Mouse (Mus musculus) intestine, postnatal 0 days (tissue): ENCODE data around the gene Stam. TPM values are rescaled to one million over a fixed set of nuclear protein-coding genes. Genes with fewer than 3 reads are reported as not detected.

Experiments
- ATAC-seq: fragments of 200-750 bp; cut with Nextera tagmentation; 2 replicates; pipeline ENCODE4 v1.8.0; 2017; ENCODE audit warnings: mild to moderate bottlenecking, moderate TSS enrichment, moderate library complexity
- H3K27ac ChIP-seq: fragments of 300-500 bp; sonication (generic); 2 replicates; pipeline ENCODE4 v1.5.1; 2014; ENCODE audit warnings: mild to moderate bottlenecking, low read depth, low read length, moderate library complexity
- H3K27me3 ChIP-seq: fragments of 300-500 bp; sonication (generic); replicated peaks from 2 replicates; pipeline ENCODE4 v1.6.1; 2014; ENCODE audit warnings: low read length, mixed read lengths; ENCODE audit not compliant: control insufficient read depth, insufficient read depth
- H3K36me3 ChIP-seq: fragments of 300-500 bp; sonication (generic); 2 replicates; pipeline ENCODE4 v1.6.1; 2014; ENCODE audit warnings: mild to moderate bottlenecking, moderate library complexity; ENCODE audit not compliant: control insufficient read depth, insufficient read depth
- H3K4me1 ChIP-seq: fragments of 300-500 bp; sonication (generic); replicated peaks from 2 replicates; pipeline ENCODE4 v1.6.1; 2014; ENCODE audit warnings: antibody characterized with exemption, low read length, mixed read lengths; ENCODE audit not compliant: control insufficient read depth, insufficient read depth
- H3K4me2 ChIP-seq: fragments of 300-500 bp; sonication (generic); replicated peaks from 2 replicates; pipeline ENCODE4 v1.6.1; 2014; ENCODE audit warnings: low read depth, mild to moderate bottlenecking, moderate library complexity
- H3K4me3 ChIP-seq: fragments of 300-500 bp; sonication (generic); 2 replicates; pipeline ENCODE4 v1.5.1; 2014; ENCODE audit warnings: low read depth, low read length
- H3K9ac ChIP-seq: fragments of 300-500 bp; sonication (generic); 2 replicates; pipeline ENCODE4 v1.6.1; 2014; ENCODE audit warnings: mild to moderate bottlenecking, low read depth, low read length
- H3K9me3 ChIP-seq: fragments of 300-500 bp; sonication (generic); 2 replicates; pipeline ENCODE4 v1.6.1; 2016; ENCODE audit warnings: mixed run types; ENCODE audit not compliant: control insufficient read depth
- CTCF ChIP-seq: sonication (generic); IDR thresholded peaks from 2 replicates; pipeline ENCODE4 v1.5.1; 2016; ENCODE audit warnings: low read depth, mild to moderate bottlenecking, control low read depth, antibody characterized with exemption, moderate library complexity
- WGBS: fragments of 180-500 bp; shearing (Covaris S2); extraction: QIAGEN DNeasy Blood & Tissue Kit; methylation state at CpG from one replicate; pipeline ENCODE4 v1.1.7; 2014; 5-methylcytosine and 5-hydroxymethylcytosine counted together
- polyA plus RNA-seq: library from polyadenylated mRNA; unstranded; fragments of >200 nt; fragmentation: Nextera tagmentation; extraction: Ambion mirVana; gene quantifications from 2 replicates; pipeline ENCODE4 v1.2.1, GENCODE M21; 2015

Stam gene
- polyA plus RNA-seq, 1 experiment from 2014 or later, result 21.8 TPM

- no peak for ATAC-seq
These were observed 20.3 kb upstream of the Stam start for GRCm38 (mm10) chr2:14053618-14054017.

GRCm38 (mm10) chr2:14054163-14054562 lies 19.7 kb upstream of the Stam start:
- ATAC-seq, result no peak
- whole genome bisulfite sequencing, result 73% methylated on average over 3 of the region's 3 CpGs
- no peak overlapping the region for H3K27ac ChIP-seq
- no peaks in the 10 kb centered on the region for H3K9me3 ChIP-seq
- no peaks in the 10 kb centered on the region for H3K4me1 ChIP-seq
- H3K36me3 ChIP-seq, result no peaks in the 10 kb centered on the region
- H3K9ac ChIP-seq, result no peak overlapping the region
- no peak overlapping the region for H3K4me3 ChIP-seq
- no peaks in the 10 kb centered on the region for H3K27me3 ChIP-seq
- no peak for TF ChIP-seq CTCF
- peak overlapping the region; percentile 89; the same call in 1 of the 2 replicates for H3K4me2 ChIP-seq

More at GRCm38 (mm10) chr2:14053618-14054017, 20.3 kb upstream of the Stam start:
- 77% methylated on average over 3 of the region's 3 CpGs for WGBS
- Histone ChIP-seq H3K27me3 (no peaks in the 10 kb centered on the region), H3K9me3 (no peaks in the 10 kb centered on the region), H3K36me3 (no peaks in the 10 kb centered on the region), H3K4me2 (no peak overlapping the region), H3K4me1 (no peaks in the 10 kb centered on the region), H3K27ac (no peak overlapping the region), H3K4me3 (no peak overlapping the region), H3K9ac (no peak overlapping the region)
- no peak for TF ChIP-seq CTCF

- Histone ChIP-seq H3K4me3 (peak overlapping the region; percentile 96), H3K27me3 (no peaks in the 10 kb centered on the region), H3K36me3 (no peaks in the 10 kb centered on the region), H3K4me1 (no peaks in the 10 kb centered on the region), H3K4me2 (peak overlapping the region; percentile 89), H3K9ac (peak overlapping the region; percentile 79), H3K9me3 (no peaks in the 10 kb centered on the region), H3K27ac (peak overlapping the region; percentile 66; the same call in 1 of the 2 replicates)
- WGBS, result 10% methylated on average over 6 of the region's 6 CpGs
- no peak for ATAC-seq
- no peak for TF ChIP-seq CTCF
These were observed 19.2 kb upstream of the Stam start for GRCm38 (mm10) chr2:14054716-14055115.

GRCm38 (mm10) chr2:14055168-14055565 lies 18.7 kb upstream of the Stam start:
- Histone ChIP-seq H3K4me1 (no peaks in the 10 kb centered on the region), H3K27ac (peak overlapping the region; percentile 66), H3K4me3 (peak overlapping the region; percentile 96), H3K27me3 (no peaks in the 10 kb centered on the region), H3K4me2 (peak overlapping the region; percentile 89), H3K36me3 (no peaks in the 10 kb centered on the region), H3K9ac (peak overlapping the region; percentile 79), H3K9me3 (no peaks in the 10 kb centered on the region)
- peak; percentile 82 for ATAC-seq
- no peak for TF ChIP-seq CTCF
- WGBS, result under 1% methylated on average over 38 of the region's 58 CpGs

- no peaks in the 10 kb centered on the region for H3K4me1 ChIP-seq
- H3K36me3 ChIP-seq, result no peaks in the 10 kb centered on the region
- peak within 1 kb of the TSS; percentile 66 for H3K27ac ChIP-seq
- H3K27me3 ChIP-seq, result no peaks in the 10 kb centered on the region
- no peaks in the 10 kb centered on the region for H3K9me3 ChIP-seq
- TF ChIP-seq CTCF, result no peak
- peak within 1 kb of the TSS; percentile 89 for H3K4me2 ChIP-seq
- peak within 1 kb of the TSS; percentile 79 for H3K9ac ChIP-seq
- peak; percentile 75 for ATAC-seq
- H3K4me3 ChIP-seq, result peak within 1 kb of the TSS; percentile 96
- 1% methylated on average over 87 of the region's 101 CpGs for WGBS
These were observed 18.1 kb upstream of the Stam start, which contains the start of gene Hacd1 for GRCm38 (mm10) chr2:14055566-14056331. Gene Hacd1, minus strand, starts transcription at chr2:14056135.

- no peak overlapping the region for H3K9ac ChIP-seq
- 27% methylated on average over 2 of the region's 2 CpGs for WGBS
- H3K4me2 ChIP-seq, result no peak overlapping the region
- no peaks in the 10 kb centered on the region for H3K36me3 ChIP-seq
- no peaks in the 10 kb centered on the region for H3K27me3 ChIP-seq
- no peak overlapping the region for H3K4me3 ChIP-seq
- H3K9me3 ChIP-seq, result no peaks in the 10 kb centered on the region
- TF ChIP-seq CTCF, result no peak
- ATAC-seq, result peak; percentile 71
- no peaks in the 10 kb centered on the region for H3K4me1 ChIP-seq
- no peak overlapping the region for H3K27ac ChIP-seq
These were observed 7.9 kb upstream of the Stam start for GRCm38 (mm10) chr2:14065704-14066650.
